Mouse (Mus musculus) limb, embryonic 15.5 days (tissue): ENCODE results near the gene Ccl6. TPM values are rescaled to one million over a fixed set of nuclear protein-coding genes. Genes with fewer than 3 reads are reported as not detected.

Source experiments
- ATAC-seq: fragments of 200-750 bp; cut with Nextera tagmentation; 2 replicates; pipeline ENCODE4 v1.8.0; 2017; ENCODE audit warnings: low read depth, moderate TSS enrichment; ENCODE audit not compliant: insufficient number of reproducible peaks, low FRiP score, low TSS enrichment
- H3K27ac ChIP-seq: fragments of 300-500 bp; sonication (generic); 2 replicates; pipeline ENCODE4 v1.5.1; 2015; ENCODE audit warnings: moderate library complexity, mild to moderate bottlenecking, inconsistent platforms
- H3K27me3 ChIP-seq: fragments of 300-500 bp; sonication (generic); 2 replicates; pipeline ENCODE4 v1.6.1; 2015; ENCODE audit warnings: inconsistent platforms
- H3K36me3 ChIP-seq: fragments of 300-500 bp; sonication (generic); 2 replicates; pipeline ENCODE4 v1.6.1; 2015; ENCODE audit warnings: inconsistent platforms
- H3K4me1 ChIP-seq: fragments of 300-500 bp; sonication (generic); 2 replicates; pipeline ENCODE4 v1.6.1; 2015; ENCODE audit warnings: inconsistent platforms
- H3K4me2 ChIP-seq: fragments of 300-500 bp; sonication (generic); 2 replicates; pipeline ENCODE4 v1.6.1; 2015; ENCODE audit warnings: mild to moderate bottlenecking, inconsistent platforms
- H3K4me3 ChIP-seq: fragments of 300-500 bp; sonication (generic); 2 replicates; pipeline ENCODE4 v1.5.1; 2015; ENCODE audit warnings: mild to moderate bottlenecking, inconsistent platforms
- H3K9ac ChIP-seq: fragments of 300-500 bp; sonication (generic); 2 replicates; pipeline ENCODE4 v1.6.1; 2015; ENCODE audit warnings: inconsistent platforms
- H3K9me3 ChIP-seq: fragments of 300-500 bp; sonication (generic); 2 replicates; pipeline ENCODE4 v1.6.1; 2016; ENCODE audit warnings: inconsistent platforms
- WGBS: fragments of 180-500 bp; shearing (Covaris S2); methylation state at CpG from one replicate; pipeline ENCODE4 v1.1.7; 2015; 5-methylcytosine and 5-hydroxymethylcytosine counted together
- polyA plus RNA-seq: library from polyadenylated mRNA; unstranded; fragments of >200 nt; fragmentation: Nextera tagmentation; extraction: Ambion mirVana; gene quantifications from 2 replicates; pipeline ENCODE4 v1.2.1, GENCODE M21; 2015

The Ccl6 gene
- 6.3 and 6.7 TPM in 2 replicates for polyA plus RNA-seq

GRCm38 (mm10) chr11:83592853-83593252 lies at the start of gene Ccl6:
Gene Ccl6, minus strand, starts transcription at chr11:83593087.
- 44% methylated on average over 2 of the region's 2 CpGs for WGBS
- ATAC-seq: no peak
- Histone ChIP-seq H3K27me3 (no peaks in the 10 kb centered on the region), H3K4me2 (no peak within 1 kb of the TSS), H3K27ac (no peak within 1 kb of the TSS), H3K4me1 (no peaks in the 10 kb centered on the region), H3K36me3 (no peaks in the 10 kb centered on the region), H3K4me3 (no peak within 1 kb of the TSS), H3K9ac (no peak within 1 kb of the TSS), H3K9me3 (no peaks in the 10 kb centered on the region)

- Histone ChIP-seq H3K27me3 (no peaks in the 10 kb centered on the region), H3K9me3 (no peaks in the 10 kb centered on the region), H3K9ac (no peak overlapping the region), H3K4me3 (no peak overlapping the region), H3K4me1 (no peaks in the 10 kb centered on the region), H3K36me3 (no peaks in the 10 kb centered on the region), H3K4me2 (no peak overlapping the region), H3K27ac (no peak overlapping the region)
- 83% methylated on average over 2 of the region's 2 CpGs for WGBS
- no peak for ATAC-seq
These were observed 48.3 kb upstream of the Ccl6 start for GRCm38 (mm10) chr11:83641216-83641615.

GRCm38 (mm10) chr11:83640141-83640540 lies 47.3 kb upstream of the Ccl6 start:
- no peak overlapping the region for H3K4me3 ChIP-seq
- H3K9ac ChIP-seq: no peak overlapping the region
- ATAC-seq: no peak
- no peaks in the 10 kb centered on the region for H3K36me3 ChIP-seq
- H3K4me1 ChIP-seq: no peaks in the 10 kb centered on the region
- 68% methylated on average over 5 of the region's 5 CpGs for WGBS
- no peaks in the 10 kb centered on the region for H3K9me3 ChIP-seq
- H3K27ac ChIP-seq: no peak overlapping the region
- H3K4me2 ChIP-seq: no peak overlapping the region
- no peaks in the 10 kb centered on the region for H3K27me3 ChIP-seq

- Histone ChIP-seq H3K27me3 (no peaks in the 10 kb centered on the region), H3K9ac (no peak overlapping the region), H3K9me3 (no peaks in the 10 kb centered on the region), H3K4me3 (no peak overlapping the region), H3K4me2 (no peak overlapping the region), H3K27ac (no peak overlapping the region), H3K36me3 (no peaks in the 10 kb centered on the region), H3K4me1 (no peaks in the 10 kb centered on the region)
- ATAC-seq: no peak
- 65% methylated on average over 3 of the region's 3 CpGs for WGBS
These were observed 46.6 kb upstream of the Ccl6 start for GRCm38 (mm10) chr11:83639533-83639932.

- no peak overlapping the region for H3K4me3 ChIP-seq
- no peak for ATAC-seq
- H3K4me1 ChIP-seq: no peaks in the 10 kb centered on the region
- no peaks in the 10 kb centered on the region for H3K36me3 ChIP-seq
- no peak overlapping the region for H3K4me2 ChIP-seq
- H3K27me3 ChIP-seq: no peaks in the 10 kb centered on the region
- no peak overlapping the region for H3K9ac ChIP-seq
- H3K27ac ChIP-seq: no peak overlapping the region
- no peaks in the 10 kb centered on the region for H3K9me3 ChIP-seq
- 40% methylated on average over 2 of the region's 2 CpGs for WGBS
These were observed 46.0 kb upstream of the Ccl6 start for GRCm38 (mm10) chr11:83638934-83639333.

- WGBS: 78% methylated on average over 1 of the region's 1 CpGs
- Histone ChIP-seq H3K27me3 (no peaks in the 10 kb centered on the region), H3K4me3 (no peak overlapping the region), H3K4me1 (no peaks in the 10 kb centered on the region), H3K4me2 (no peak overlapping the region), H3K36me3 (no peaks in the 10 kb centered on the region), H3K9me3 (no peaks in the 10 kb centered on the region), H3K9ac (no peak overlapping the region), H3K27ac (no peak overlapping the region)
- no peak for ATAC-seq
These were observed 43.9 kb upstream of the Ccl6 start for GRCm38 (mm10) chr11:83636742-83637235.

- Histone ChIP-seq H3K4me2 (no peak overlapping the region), H3K4me1 (no peaks in the 10 kb centered on the region), H3K27ac (no peak overlapping the region), H3K36me3 (no peaks in the 10 kb centered on the region), H3K4me3 (no peak overlapping the region), H3K27me3 (no peaks in the 10 kb centered on the region), H3K9ac (no peak overlapping the region), H3K9me3 (no peaks in the 10 kb centered on the region)
- no peak for ATAC-seq
- WGBS: 93% methylated on average over 2 of the region's 2 CpGs
These were observed 42.0 kb upstream of the Ccl6 start for GRCm38 (mm10) chr11:83634898-83635297.

- no peak overlapping the region for H3K27ac ChIP-seq
- no peak for ATAC-seq
- no peaks in the 10 kb centered on the region for H3K27me3 ChIP-seq
- no peaks in the 10 kb centered on the region for H3K4me1 ChIP-seq
- no peak overlapping the region for H3K4me3 ChIP-seq
- no peak overlapping the region for H3K4me2 ChIP-seq
- H3K9me3 ChIP-seq: no peaks in the 10 kb centered on the region
- H3K9ac ChIP-seq: no peak overlapping the region
- no peaks in the 10 kb centered on the region for H3K36me3 ChIP-seq
- WGBS: 72% methylated on average over 4 of the region's 4 CpGs
These were observed 41.5 kb upstream of the Ccl6 start for GRCm38 (mm10) chr11:83634425-83634824.

- Histone ChIP-seq H3K4me3 (no peak overlapping the region), H3K27ac (no peak overlapping the region), H3K4me1 (no peaks in the 10 kb centered on the region), H3K9me3 (no peaks in the 10 kb centered on the region), H3K27me3 (no peaks in the 10 kb centered on the region), H3K9ac (no peak overlapping the region), H3K36me3 (no peaks in the 10 kb centered on the region), H3K4me2 (no peak overlapping the region)
- 57% methylated on average over 4 of the region's 4 CpGs for WGBS
- no peak for ATAC-seq
These were observed 39.9 kb upstream of the Ccl6 start for GRCm38 (mm10) chr11:83632744-83633143.

GRCm38 (mm10) chr11:83631065-83631464 lies 38.2 kb upstream of the Ccl6 start:
- no peak overlapping the region for H3K4me3 ChIP-seq
- H3K27ac ChIP-seq: no peak overlapping the region
- H3K9ac ChIP-seq: no peak overlapping the region
- H3K36me3 ChIP-seq: no peaks in the 10 kb centered on the region
- no peaks in the 10 kb centered on the region for H3K27me3 ChIP-seq
- no peak overlapping the region for H3K4me2 ChIP-seq
- WGBS: 78% methylated on average over 2 of the region's 2 CpGs
- no peaks in the 10 kb centered on the region for H3K9me3 ChIP-seq
- no peak for ATAC-seq
- H3K4me1 ChIP-seq: no peaks in the 10 kb centered on the region

- Histone ChIP-seq H3K4me1 (no peaks in the 10 kb centered on the region), H3K27me3 (no peaks in the 10 kb centered on the region), H3K9ac (no peak overlapping the region), H3K36me3 (no peaks in the 10 kb centered on the region), H3K9me3 (no peaks in the 10 kb centered on the region), H3K4me2 (no peak overlapping the region), H3K27ac (no peak overlapping the region), H3K4me3 (no peak overlapping the region)
- 92% methylated on average over 1 of the region's 1 CpGs for WGBS
- ATAC-seq: no peak
These were observed 37.7 kb upstream of the Ccl6 start for GRCm38 (mm10) chr11:83630630-83631029.

GRCm38 (mm10) chr11:83628808-83629207 lies 35.9 kb upstream of the Ccl6 start:
- 87% methylated on average over 9 of the region's 9 CpGs for WGBS
- H3K4me2 ChIP-seq: no peak overlapping the region
- H3K4me3 ChIP-seq: no peak overlapping the region
- no peaks in the 10 kb centered on the region for H3K36me3 ChIP-seq
- H3K4me1 ChIP-seq: no peaks in the 10 kb centered on the region
- no peaks in the 10 kb centered on the region for H3K9me3 ChIP-seq
- H3K27me3 ChIP-seq: no peaks in the 10 kb centered on the region
- no peak overlapping the region for H3K27ac ChIP-seq
- H3K9ac ChIP-seq: no peak overlapping the region
- ATAC-seq: no peak

GRCm38 (mm10) chr11:83623586-83623985 lies 30.7 kb upstream of the Ccl6 start:
- H3K36me3 ChIP-seq: no peaks in the 10 kb centered on the region
- ATAC-seq: no peak
- no peak overlapping the region for H3K27ac ChIP-seq
- H3K4me1 ChIP-seq: no peaks in the 10 kb centered on the region
- no peak overlapping the region for H3K4me2 ChIP-seq
- H3K9ac ChIP-seq: no peak overlapping the region
- WGBS: 84% methylated on average over 3 of the region's 3 CpGs
- H3K4me3 ChIP-seq: no peak overlapping the region
- H3K9me3 ChIP-seq: no peaks in the 10 kb centered on the region
- no peaks in the 10 kb centered on the region for H3K27me3 ChIP-seq
